Mouse (Mus musculus): ENCODE measurements at regions not wholly inside any gene's neighbourhood (a gene's known extent, or its start where the extent isn't known, plus 50 kb on each side); places are given as distances from the start of the nearest gene placed in this dataset.

GRCm38 (mm10) chr12:70589315-70589742 lies 136.4 kb downstream of the Tmx1 start:
- WGBS: 89% methylated on average over 2 of the region's 2 CpGs
- no peak for ATAC-seq (ENCODE audit: insufficient number of reproducible peaks, insufficient read depth, low FRiP score, low TSS enrichment, low read depth)

GRCm38 (mm10) chr12:70590456-70591050 lies 137.7 kb downstream of the Tmx1 start:
- Histone ChIP-seq H3K4me1 (replicated peaks) (0 out of 2 replicates have a peak, but pooled peaks cover 4% of the 10 kb centered on the region), H3K4me2 (no peak overlapping the region), H3K27ac (no peak overlapping the region), H3K9ac (replicated peaks) (no peak overlapping the region), H3K36me3 (no peaks in the 10 kb centered on the region), H3K9me3 (no peaks in the 10 kb centered on the region), H3K4me3 (replicated peaks) (no peak overlapping the region), H3K27me3 (no peaks in the 10 kb centered on the region)
- ATAC-seq (ENCODE audit: insufficient number of reproducible peaks, insufficient read depth, low FRiP score, low TSS enrichment, low read depth): no peak
- 56% methylated on average over 12 of the region's 12 CpGs for WGBS

More at GRCm38 (mm10) chr12:70589315-70589742, 136.4 kb downstream of the Tmx1 start:
- H3K4me3 ChIP-seq (replicated peaks): no peak overlapping the region
- no peaks in the 10 kb centered on the region for H3K27me3 ChIP-seq
- no peaks in the 10 kb centered on the region for H3K36me3 ChIP-seq
- H3K9me3 ChIP-seq: no peaks in the 10 kb centered on the region
- H3K9ac ChIP-seq (replicated peaks): no peak overlapping the region
- no peak overlapping the region for H3K27ac ChIP-seq
- no peak overlapping the region for H3K4me2 ChIP-seq
- 0 out of 2 replicates have a peak, but pooled peaks cover 4% of the 10 kb centered on the region for H3K4me1 ChIP-seq (replicated peaks)

GRCm38 (mm10) chr12:70592821-70593220 lies 139.9 kb downstream of the Tmx1 start:
- Histone ChIP-seq H3K4me1 (replicated peaks) (0 out of 2 replicates have a peak, but pooled peaks cover 4% of the 10 kb centered on the region), H3K27ac (no peak overlapping the region), H3K9ac (replicated peaks) (no peak overlapping the region), H3K27me3 (no peaks in the 10 kb centered on the region), H3K9me3 (no peaks in the 10 kb centered on the region), H3K4me3 (replicated peaks) (no peak overlapping the region), H3K36me3 (no peaks in the 10 kb centered on the region), H3K4me2 (no peak overlapping the region)
- WGBS: 93% methylated on average over 4 of the region's 4 CpGs
- no peak for ATAC-seq (ENCODE audit: insufficient number of reproducible peaks, insufficient read depth, low FRiP score, low TSS enrichment, low read depth)

- 89% methylated on average over 15 of the region's 15 CpGs for WGBS
- no peak overlapping the region for H3K4me3 ChIP-seq (replicated peaks)
- H3K9me3 ChIP-seq: peaks cover 4% of the 10 kb centered on the region
- H3K4me2 ChIP-seq: no peak overlapping the region
- no peak for ATAC-seq (ENCODE audit: insufficient number of reproducible peaks, insufficient read depth, low FRiP score, low TSS enrichment, low read depth)
- H3K27me3 ChIP-seq: no peaks in the 10 kb centered on the region
- H3K4me1 ChIP-seq (replicated peaks): no peaks in the 10 kb centered on the region; the same call in 1 of the 2 replicates
- no peak overlapping the region for H3K9ac ChIP-seq (replicated peaks)
- H3K27ac ChIP-seq: no peak overlapping the region
- H3K36me3 ChIP-seq: no peaks in the 10 kb centered on the region
Observed at GRCm38 (mm10) chr12:70598211-70598701, 145.4 kb downstream of the Tmx1 start.

- H3K4me3 ChIP-seq (replicated peaks): no peak overlapping the region
- H3K4me1 ChIP-seq (replicated peaks): no peaks in the 10 kb centered on the region; the same call in 1 of the 2 replicates
- no peak overlapping the region for H3K4me2 ChIP-seq
- no peaks in the 10 kb centered on the region for H3K36me3 ChIP-seq
- no peak overlapping the region for H3K27ac ChIP-seq
- ATAC-seq (ENCODE audit: insufficient number of reproducible peaks, insufficient read depth, low FRiP score, low TSS enrichment, low read depth): no peak
- no peaks in the 10 kb centered on the region for H3K27me3 ChIP-seq
- peaks cover 4% of the 10 kb centered on the region for H3K9me3 ChIP-seq
- 79% methylated on average over 6 of the region's 6 CpGs for WGBS
- no peak overlapping the region for H3K9ac ChIP-seq (replicated peaks)
Observed at GRCm38 (mm10) chr12:70599731-70600130, 146.8 kb downstream of the Tmx1 start.

GRCm38 (mm10) chr12:70603869-70604268 lies 151.0 kb downstream of the Tmx1 start:
- Histone ChIP-seq H3K4me2 (no peak overlapping the region), H3K9ac (replicated peaks) (no peak overlapping the region), H3K4me3 (replicated peaks) (no peak overlapping the region), H3K27me3 (no peaks in the 10 kb centered on the region), H3K27ac (no peak overlapping the region), H3K36me3 (no peaks in the 10 kb centered on the region), H3K4me1 (replicated peaks) (no peaks in the 10 kb centered on the region), H3K9me3 (peaks cover 4% of the 10 kb centered on the region)
- 88% methylated on average over 1 of the region's 1 CpGs for WGBS
- ATAC-seq (ENCODE audit: insufficient number of reproducible peaks, insufficient read depth, low FRiP score, low TSS enrichment, low read depth): no peak

GRCm38 (mm10) chr12:70608672-70609071 lies 155.8 kb downstream of the Tmx1 start:
- Histone ChIP-seq H3K36me3 (no peaks in the 10 kb centered on the region), H3K4me1 (replicated peaks) (no peaks in the 10 kb centered on the region), H3K9ac (replicated peaks) (no peak overlapping the region), H3K9me3 (no peaks in the 10 kb centered on the region), H3K27me3 (no peaks in the 10 kb centered on the region), H3K27ac (no peak overlapping the region), H3K4me3 (replicated peaks) (no peak overlapping the region), H3K4me2 (no peak overlapping the region)
- WGBS: 79% methylated on average over 5 of the region's 5 CpGs
- ATAC-seq (ENCODE audit: insufficient number of reproducible peaks, insufficient read depth, low FRiP score, low TSS enrichment, low read depth): no peak

GRCm38 (mm10) chr12:70609116-70609871 lies 156.4 kb downstream of the Tmx1 start:
- Histone ChIP-seq H3K9ac (replicated peaks) (no peak overlapping the region), H3K27me3 (no peaks in the 10 kb centered on the region), H3K4me2 (no peak overlapping the region), H3K4me1 (replicated peaks) (no peaks in the 10 kb centered on the region), H3K27ac (no peak overlapping the region), H3K4me3 (replicated peaks) (no peak overlapping the region), H3K36me3 (no peaks in the 10 kb centered on the region), H3K9me3 (no peaks in the 10 kb centered on the region)
- no peak for ATAC-seq (ENCODE audit: insufficient number of reproducible peaks, insufficient read depth, low FRiP score, low TSS enrichment, low read depth)
- 84% methylated on average over 7 of the region's 7 CpGs for WGBS

- Histone ChIP-seq H3K4me1 (replicated peaks) (no peaks in the 10 kb centered on the region), H3K9me3 (no peaks in the 10 kb centered on the region), H3K4me3 (replicated peaks) (no peak overlapping the region), H3K36me3 (no peaks in the 10 kb centered on the region), H3K27me3 (no peaks in the 10 kb centered on the region), H3K9ac (replicated peaks) (no peak overlapping the region), H3K27ac (no peak overlapping the region), H3K4me2 (no peak overlapping the region)
- 84% methylated on average over 5 of the region's 5 CpGs for WGBS
- no peak for ATAC-seq (ENCODE audit: insufficient number of reproducible peaks, insufficient read depth, low FRiP score, low TSS enrichment, low read depth)
Observed at GRCm38 (mm10) chr12:70611891-70612290, 159.0 kb downstream of the Tmx1 start.

- 85% methylated on average over 5 of the region's 5 CpGs for WGBS
- H3K36me3 ChIP-seq: no peaks in the 10 kb centered on the region
- no peaks in the 10 kb centered on the region for H3K4me1 ChIP-seq (replicated peaks)
- H3K27me3 ChIP-seq: no peaks in the 10 kb centered on the region
- no peak for ATAC-seq (ENCODE audit: insufficient number of reproducible peaks, insufficient read depth, low FRiP score, low TSS enrichment, low read depth)
- no peaks in the 10 kb centered on the region for H3K9me3 ChIP-seq
- no peak overlapping the region for H3K9ac ChIP-seq (replicated peaks)
- H3K4me2 ChIP-seq: no peak overlapping the region
- H3K27ac ChIP-seq: no peak overlapping the region
- H3K4me3 ChIP-seq (replicated peaks): no peak overlapping the region
Observed at GRCm38 (mm10) chr12:70613244-70613643, 160.3 kb downstream of the Tmx1 start.

- no peak for ATAC-seq (ENCODE audit: insufficient number of reproducible peaks, insufficient read depth, low FRiP score, low TSS enrichment, low read depth)
Observed at GRCm38 (mm10) chr12:70614101-70614500, 161.2 kb downstream of the Tmx1 start.

More at GRCm38 (mm10) chr12:70614101-70614500, 161.2 kb downstream of the Tmx1 start:
- H3K4me1 ChIP-seq (replicated peaks): no peaks in the 10 kb centered on the region
- H3K9ac ChIP-seq (replicated peaks): no peak overlapping the region
- 44% methylated on average over 2 of the region's 2 CpGs for WGBS
- H3K4me2 ChIP-seq: no peak overlapping the region
- no peaks in the 10 kb centered on the region for H3K36me3 ChIP-seq
- H3K9me3 ChIP-seq: no peaks in the 10 kb centered on the region
- H3K4me3 ChIP-seq (replicated peaks): no peak overlapping the region
- H3K27ac ChIP-seq: no peak overlapping the region
- no peaks in the 10 kb centered on the region for H3K27me3 ChIP-seq
